Mouse (Mus musculus): ENCODE data around the gene Paip2b.

GRCm38 (mm10) chr6:83821856-83822255, 9.7 kb downstream of the Paip2b start:
- no peak for TF ChIP-seq CTCF (IDR thresholded peaks at IDR 0.05; ENCODE audit: insufficient read depth, low read depth, low read length)
- no peak for TF ChIP-seq POLR2A (IDR thresholded peaks at IDR 0.05; ENCODE audit: insufficient read depth, low read depth, low read length)
